Mouse (Mus musculus): Measurements from ENCODE around the gene Sult2a1. TPM values are rescaled to one million over a fixed set of nuclear protein-coding genes. Genes with fewer than 3 reads are reported as not detected.
"Not testable (repeated sequence)": the region's sequence is repeated elsewhere in the genome, so short reads cannot be mapped to it uniquely, and the experiment has no call there.

The Sult2a1 gene
- polyA plus RNA-seq (2015; fragmentation: Nextera tagmentation; extraction: Ambion mirVana) = not detected in 2 replicates

GRCm38 (mm10) chr7:13837309-13837708 lies at the start of gene Sult2a1:
Gene Sult2a1 (minus strand): TSS chr7:13837409.
- DNase-seq (ENCODE audit: low spot score) = not testable (repeated sequence)

GRCm38 (mm10) chr7:13813913-13814312 lies 23.3 kb downstream of the Sult2a1 start:
- DNase-seq (ENCODE audit: low spot score) = no peak

Other genes starting within 250 kb of the Sult2a1 start
- not detected in 2 replicates for gene Sult2a5, start 213.4 kb downstream of the Sult2a1 start, polyA plus RNA-seq (2015; fragmentation: Nextera tagmentation; extraction: Ambion mirVana)
- not detected in 2 replicates for gene Sult2a2, start 103.9 kb downstream of the Sult2a1 start, polyA plus RNA-seq (2015; fragmentation: Nextera tagmentation; extraction: Ambion mirVana)
- not detected in 2 replicates for gene Sult2a4, start 152.2 kb upstream of the Sult2a1 start, polyA plus RNA-seq (2015; fragmentation: Nextera tagmentation; extraction: Ambion mirVana)